Mouse (Mus musculus) heart, adult 2 months (tissue): ENCODE measurements at regions not wholly inside any gene's neighbourhood (a gene's known extent, or its start where the extent isn't known, plus 50 kb on each side); places are given as distances from the start of the nearest gene placed in this dataset.

ENCODE experiments used
- CTCF ChIP-seq: fragments of 200-600 bp; IDR thresholded peaks from 2 replicates; pipeline ENCODE4 v1.8.1; 2022; ENCODE audit warnings: antibody characterized with exemption, mild to moderate bottlenecking, moderate library complexity
- EP300 ChIP-seq: fragments of 200-500 bp; IDR thresholded peaks from 2 replicates; pipeline ENCODE4 v1.6.1; 2011; ENCODE audit warnings: low read depth, low read length, control low read depth; ENCODE audit not compliant: insufficient read depth
- POLR2A ChIP-seq: fragments of 200-500 bp; IDR thresholded peaks from 2 replicates; pipeline ENCODE4 v1.6.1; 2011; ENCODE audit warnings: mild to moderate bottlenecking, low read depth, low read length, control low read depth; ENCODE audit not compliant: insufficient read depth

DNA sequence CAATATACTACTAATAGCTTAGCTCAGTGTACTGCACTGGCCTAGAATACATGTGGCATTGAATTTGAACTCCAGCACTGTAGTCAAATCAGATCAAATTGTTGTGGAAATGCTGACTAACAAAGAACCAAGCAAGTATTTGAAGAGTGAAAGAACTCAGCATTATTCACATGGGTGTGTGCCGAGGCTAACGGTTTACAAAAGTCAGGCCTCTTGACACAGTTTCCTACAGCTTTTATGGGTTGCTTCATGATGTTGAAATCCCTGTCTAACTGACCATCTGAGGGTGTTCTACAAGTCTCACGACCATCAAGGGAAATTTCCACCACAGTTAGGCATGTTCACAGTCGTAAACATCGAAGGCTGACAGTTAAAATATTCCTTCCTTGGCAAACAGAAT lies 216.0 kb upstream of the Ptbp2 start:
- TF ChIP-seq CTCF (no peak), POLR2A (no peak), EP300 (no peak)
